Mouse (Mus musculus): Measurements from ENCODE around the gene Kat2a.

Kat2a gene

DNA sequence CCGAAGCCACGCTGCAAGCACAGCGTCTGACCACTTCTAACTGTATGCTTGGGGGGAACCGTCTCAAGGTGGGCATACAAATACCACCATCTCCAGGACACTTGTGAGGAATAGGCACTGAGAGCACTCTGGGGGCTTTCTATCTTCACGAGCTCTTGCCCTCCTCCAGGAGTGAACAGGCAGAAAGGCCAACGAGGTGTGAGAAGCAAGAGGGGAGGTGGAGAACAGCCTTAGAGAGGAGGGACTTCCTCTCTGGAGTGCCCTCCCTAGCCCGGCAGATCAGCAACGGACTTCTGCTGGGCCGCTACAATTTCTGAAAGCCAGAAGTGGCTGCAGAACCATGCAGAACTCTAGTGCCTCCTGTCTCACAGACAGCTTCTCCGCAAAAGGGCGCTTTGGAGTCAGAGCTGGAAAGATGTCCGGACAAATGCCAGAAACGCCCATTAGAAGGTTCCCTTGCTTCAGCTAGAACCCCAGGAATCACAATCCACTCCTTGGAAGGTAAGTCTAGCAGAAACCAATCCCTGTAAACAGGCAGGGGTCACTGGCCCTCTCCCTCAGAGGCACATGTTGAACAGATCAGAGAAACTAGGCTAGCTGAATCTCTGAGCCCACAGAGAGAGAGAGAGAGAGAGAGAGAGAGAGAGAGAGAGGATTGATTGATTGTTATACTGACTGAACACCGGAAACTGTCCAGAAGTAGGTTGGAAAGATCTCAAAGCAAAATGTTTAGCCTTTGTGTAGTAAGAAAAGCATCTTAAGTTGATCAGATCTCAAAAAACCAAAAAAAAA, 23.9 kb upstream of the Kat2a start:
- no peak for DNase-seq (ENCODE audit: low spot score in 2 of 2)

DNA sequence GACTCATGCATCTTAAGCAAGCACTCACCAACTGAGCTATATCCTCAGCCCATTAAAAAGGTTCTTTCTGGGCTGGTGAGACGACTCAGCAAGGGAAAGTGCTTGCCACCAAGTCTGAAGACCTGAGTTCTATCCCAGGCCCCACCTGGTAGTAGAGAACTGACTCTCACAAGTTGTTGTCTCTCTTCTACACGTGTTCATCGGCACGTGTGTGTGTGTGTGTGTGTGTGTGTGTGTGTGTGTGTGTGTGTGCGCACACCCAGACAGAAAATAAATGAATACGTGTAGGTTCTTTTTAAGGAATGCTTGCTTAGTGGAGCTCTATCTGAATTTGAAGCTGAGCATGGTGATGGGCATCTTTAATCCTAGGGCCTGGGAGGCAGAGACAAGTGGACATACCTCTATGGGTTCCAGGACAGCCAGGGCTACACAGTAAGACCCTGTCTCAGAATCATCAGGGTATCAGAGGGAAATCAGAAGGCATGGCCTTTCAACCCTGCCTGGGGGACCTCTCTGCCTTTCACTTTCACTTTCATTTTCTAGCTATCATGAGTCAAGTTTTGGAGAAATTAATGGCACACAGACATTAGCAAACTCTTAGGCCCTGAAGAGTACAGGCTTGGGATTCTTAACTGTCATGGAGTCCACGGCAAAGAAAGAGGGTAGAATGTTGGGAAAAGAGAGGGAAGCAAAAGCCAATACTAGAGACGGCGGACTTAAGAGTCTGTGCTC, 23.0 kb upstream of the Kat2a start:
- no peak for DNase-seq (ENCODE audit: low spot score in 2 of 2)

DNA sequence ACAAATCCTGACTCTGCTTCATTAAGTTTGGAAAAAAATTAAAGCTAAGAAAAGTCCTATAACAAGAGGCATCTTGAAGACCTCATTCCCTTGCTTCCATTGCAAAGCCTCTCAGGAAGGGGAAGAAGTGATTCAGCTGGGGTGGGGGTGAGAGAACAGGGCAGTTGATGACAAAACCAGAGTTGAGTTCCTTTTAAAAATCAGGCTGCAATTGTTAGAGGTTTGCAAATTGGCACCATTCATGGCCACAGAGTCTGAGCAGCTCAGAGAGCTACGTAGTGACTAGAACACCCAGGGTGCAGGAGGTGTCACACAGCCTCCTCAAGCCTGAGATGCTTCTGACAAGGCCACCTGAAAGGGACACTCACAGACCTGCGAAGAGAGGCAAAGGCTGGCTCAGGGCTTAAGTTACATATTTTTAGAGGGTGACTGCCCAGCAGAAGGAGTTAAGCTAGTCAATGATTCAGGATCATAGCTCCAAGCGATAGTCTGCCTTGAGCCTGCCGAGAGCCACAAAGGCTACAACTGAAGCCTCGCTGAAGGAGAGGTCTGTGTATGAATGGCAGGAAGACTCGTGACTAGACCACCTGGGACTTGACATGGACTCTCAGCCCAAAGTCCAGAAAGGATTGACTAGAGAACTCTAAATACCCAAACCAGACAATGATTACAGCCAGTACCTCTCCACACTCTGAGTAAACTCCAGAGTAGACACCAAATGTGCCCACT, 18.4 kb upstream of the Kat2a start:
- DNase-seq (ENCODE audit: low spot score in 2 of 2), result no peak

DNA sequence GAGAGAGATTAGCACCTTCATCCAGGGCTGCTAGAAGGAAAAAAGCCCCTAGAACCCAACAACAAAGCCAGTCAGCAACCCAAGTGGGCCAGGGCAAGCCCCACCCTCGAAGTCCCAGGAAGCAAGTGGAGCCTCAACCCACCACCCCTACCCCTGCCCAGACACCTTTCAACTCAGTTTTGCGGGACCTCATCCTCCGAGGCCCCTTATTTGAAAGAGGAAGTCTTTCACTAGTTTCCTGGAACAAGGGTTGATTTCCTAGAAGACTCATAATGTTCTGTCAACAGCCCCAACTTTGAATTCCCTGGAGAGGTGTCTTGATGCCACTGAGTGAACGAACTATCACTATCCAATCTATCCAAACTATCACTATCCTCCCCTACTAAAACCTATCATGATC, 17.7 kb upstream of the Kat2a start:
- DNase-seq (ENCODE audit: low spot score in 2 of 2), result no peak

DNA sequence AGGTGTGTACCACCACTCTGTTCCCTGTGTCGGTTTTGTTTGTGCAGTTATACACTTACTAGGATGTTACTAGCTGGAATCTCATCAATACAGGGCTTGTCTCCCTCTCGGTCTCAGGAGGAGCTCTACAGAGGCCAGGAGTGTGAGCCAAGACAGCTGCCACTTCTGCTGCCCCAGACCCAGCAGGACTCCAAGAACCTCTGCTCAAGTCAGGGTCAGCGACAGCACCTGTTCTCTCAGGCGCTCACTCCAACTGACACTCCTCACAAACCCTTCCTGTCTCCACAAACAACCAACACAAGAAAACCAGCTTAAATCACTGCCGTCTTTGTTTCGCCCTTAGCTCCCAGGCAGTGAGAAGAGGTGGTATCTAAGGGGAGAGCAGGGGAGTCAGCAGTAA, 16.3 kb upstream of the Kat2a start:
- DNase-seq (ENCODE audit: low spot score in 2 of 2), result no peak

DNA sequence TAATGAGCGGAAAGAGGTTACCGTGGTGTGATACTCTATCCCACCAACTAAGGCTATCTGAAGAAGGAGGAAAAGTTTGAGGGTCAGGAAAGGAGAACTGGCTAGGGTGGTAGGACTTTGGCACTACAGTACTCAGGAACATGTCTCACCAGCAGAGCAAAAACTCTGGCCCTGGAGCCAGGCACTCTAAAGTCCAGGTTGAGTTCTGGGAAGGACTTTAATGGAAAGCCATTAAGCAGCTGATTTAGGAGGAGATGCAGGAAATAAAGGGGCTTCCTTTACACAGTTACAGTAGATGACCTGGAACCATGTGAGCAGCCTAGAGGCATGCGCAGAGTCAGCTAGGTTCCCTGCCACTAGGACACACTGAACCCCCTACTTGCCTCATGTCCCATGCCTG, 14.9 kb upstream of the Kat2a start:
- DNase-seq (ENCODE audit: low spot score in 2 of 2), result no peak

DNA sequence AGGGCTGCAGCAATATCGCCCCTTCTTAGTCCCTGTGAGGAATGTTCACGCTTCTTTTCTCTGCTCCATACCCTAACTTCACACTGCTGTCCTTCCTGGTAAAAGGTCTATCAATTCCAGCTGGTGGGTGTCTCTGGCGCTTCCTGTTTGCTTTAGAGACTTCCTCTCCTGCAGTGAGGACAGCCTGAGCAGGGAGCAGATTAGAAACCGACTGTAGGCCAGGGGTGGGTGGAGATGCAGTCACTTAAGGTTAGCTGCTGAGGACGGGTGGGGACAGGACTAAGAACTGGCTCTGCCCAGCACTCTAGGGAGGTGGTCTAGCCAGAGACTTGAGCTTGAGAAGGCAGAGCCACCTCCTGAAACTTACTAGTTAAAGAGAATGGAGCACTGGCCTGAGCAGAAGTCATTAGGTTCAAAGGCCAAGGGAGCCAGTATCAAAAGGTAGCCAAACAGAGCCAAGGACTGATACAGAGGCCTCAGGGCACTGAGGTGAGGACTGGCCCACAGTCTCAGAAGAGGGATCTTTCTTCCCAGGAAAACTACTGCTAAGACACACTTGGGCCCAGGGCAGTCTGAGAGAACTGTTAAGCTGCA, 12.8 kb upstream of the Kat2a start:
- no peak for DNase-seq (ENCODE audit: low spot score in 2 of 2)

DNA sequence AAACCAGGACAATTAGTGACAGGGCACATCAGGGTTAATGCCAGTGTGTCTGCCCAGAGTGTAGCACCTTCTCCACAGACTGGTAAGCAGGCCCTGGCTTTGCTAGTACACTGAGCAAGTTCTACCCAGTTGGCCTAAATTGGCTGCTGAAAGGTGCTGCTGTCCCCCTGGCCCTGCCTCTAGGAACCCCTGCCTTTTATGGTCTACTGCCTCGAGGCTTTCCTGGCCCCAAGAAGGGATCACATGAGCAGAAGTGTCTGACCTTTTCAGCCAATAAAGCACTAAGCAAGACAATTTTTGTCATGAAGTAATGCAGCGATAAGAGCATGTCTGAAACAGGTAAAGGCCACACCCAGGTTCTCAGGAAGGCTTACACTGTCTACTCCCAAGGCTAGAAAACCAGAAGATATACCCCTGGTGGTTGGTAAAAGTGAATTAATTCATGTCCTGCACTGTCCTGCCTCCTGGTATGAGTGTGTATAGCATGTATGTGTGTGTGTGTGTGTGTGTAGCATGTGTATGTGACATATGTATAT, 10.3 kb upstream of the Kat2a start:
- no peak for DNase-seq (ENCODE audit: low spot score in 2 of 2)

DNA sequence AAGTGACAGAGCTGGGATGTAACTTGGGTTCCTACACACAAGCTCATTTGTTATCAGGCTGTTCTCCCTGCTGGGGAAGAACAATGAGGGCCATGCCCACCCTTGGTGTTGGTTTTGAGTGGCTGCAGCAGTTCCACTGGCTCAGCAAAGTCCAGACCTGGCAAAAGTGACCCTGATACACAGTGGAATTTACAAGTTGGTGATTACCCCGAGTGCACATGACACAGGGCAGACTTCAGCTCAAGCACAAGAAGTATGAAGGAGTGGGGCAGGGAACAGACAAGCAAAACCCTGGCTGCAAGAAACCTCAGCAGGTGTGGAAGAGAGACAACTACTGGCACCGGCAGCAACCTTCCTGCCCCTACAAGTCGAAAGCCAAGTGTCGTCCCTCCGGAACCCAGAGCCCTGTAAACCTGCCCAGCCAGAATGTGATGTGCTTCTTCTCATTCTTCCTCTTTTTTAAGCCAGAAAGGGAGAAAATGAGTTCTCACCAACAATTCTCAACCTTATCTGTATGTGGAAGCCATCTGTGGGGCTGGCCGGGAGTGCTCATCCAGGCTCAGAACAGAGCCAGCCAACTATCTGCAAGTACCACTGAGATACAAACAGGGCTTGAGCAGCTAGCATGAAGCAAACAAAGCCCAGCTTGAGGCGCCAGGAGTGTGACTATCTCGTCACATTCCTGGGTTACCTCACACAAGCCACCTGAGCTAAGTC, 9.7 kb upstream of the Kat2a start:
- no peak for DNase-seq (ENCODE audit: low spot score in 2 of 2)

DNA sequence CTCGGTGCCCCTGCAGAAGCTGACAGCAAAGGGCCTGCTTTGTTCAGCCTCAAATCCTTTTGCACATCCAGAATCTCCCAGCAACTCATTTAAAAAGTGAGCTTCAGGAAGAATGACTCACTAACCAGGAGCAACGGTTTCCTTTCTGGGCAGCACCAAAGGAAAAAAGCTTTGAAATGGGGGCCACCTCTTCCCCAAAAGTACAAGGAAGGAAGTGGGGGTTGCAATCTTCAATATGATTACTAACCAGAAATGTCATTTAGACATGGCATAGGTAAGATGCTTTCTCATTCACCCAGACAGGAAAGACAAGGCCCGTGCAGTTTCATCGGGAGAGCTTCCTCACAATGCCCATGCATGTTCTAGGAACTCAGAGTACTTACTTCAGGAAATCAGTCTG, 9.0 kb upstream of the Kat2a start:
- no peak for DNase-seq (ENCODE audit: low spot score in 2 of 2)

DNA sequence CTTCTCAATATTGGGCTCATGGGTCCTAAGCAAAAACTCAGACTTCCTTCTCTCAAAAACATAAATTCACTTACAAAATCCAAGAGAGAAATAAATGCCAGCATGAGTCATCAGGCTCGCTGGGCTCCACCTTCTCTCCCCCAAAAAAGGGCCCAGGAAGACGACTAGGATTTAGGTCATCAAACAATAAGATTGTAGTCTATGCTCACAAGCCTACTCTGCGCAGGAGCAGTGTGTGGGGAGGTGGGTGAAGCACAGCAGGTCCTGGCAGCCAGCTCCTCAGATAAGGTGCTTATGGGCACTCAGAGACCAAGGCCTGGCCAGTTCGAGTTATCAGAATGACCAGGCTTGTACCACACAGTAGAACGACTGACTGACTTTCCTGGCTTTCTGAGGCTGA, 8.1 kb upstream of the Kat2a start:
- DNase-seq (ENCODE audit: low spot score in 2 of 2), result no peak

DNA sequence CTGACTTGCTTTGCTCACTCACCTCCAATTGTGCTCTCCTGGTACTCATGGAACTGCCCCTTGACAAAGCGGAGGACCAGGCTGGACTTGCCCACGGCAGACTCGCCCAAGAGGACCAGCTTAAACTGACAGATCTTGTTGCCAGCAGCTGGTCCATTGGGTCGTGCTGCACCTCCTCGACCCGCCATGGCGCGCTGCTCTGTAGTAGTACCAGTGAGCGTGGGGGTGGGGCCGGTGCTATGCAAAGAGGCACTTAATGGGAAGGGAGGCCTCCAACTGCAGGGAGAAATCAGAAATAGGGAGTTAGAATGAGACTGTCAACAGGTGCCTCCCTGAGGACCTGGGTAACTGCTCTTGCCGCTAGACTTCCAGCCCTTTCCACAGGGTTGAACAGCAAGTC, 7.6 kb upstream of the Kat2a start:
- no peak for DNase-seq (ENCODE audit: low spot score in 2 of 2)

DNA sequence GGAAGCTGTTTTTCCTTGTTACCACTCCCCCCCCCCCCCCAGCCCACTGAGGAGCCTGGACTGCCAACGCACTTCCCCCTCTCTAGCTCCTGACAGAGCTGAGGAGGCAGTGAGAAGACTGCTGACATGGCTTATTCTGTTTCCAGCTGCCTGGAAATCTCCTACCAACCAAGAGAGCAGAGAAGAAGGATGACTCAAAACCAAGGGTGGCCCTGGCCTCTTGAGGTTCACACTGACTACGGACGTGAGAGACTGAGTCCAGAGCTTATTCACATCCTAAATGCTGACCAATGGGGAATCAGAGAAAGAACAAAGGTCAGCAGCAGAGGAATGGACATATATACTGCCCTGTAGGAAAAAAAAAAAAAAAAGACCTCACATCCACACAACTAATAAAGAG, 7.0 kb upstream of the Kat2a start:
- DNase-seq (ENCODE audit: low spot score in 2 of 2), result no peak

DNA sequence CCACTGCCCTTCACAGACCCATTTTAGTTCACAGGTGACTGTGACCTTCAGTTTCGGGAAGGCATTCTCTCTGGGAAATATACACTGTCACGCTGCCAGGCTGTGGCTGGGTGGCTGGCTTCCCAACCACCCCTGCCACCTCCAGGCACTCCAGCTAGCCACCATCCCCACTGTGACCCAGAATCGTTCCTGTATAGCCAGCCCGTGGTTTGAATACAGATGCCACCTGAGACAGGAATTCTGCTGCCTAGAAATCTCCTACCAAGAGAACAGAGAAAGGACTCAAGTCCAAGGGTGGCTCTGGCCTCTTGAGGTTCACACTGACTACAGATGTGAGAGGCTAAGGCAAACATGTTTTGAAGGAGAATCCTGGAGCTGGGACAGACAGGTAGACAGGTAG, 6.6 kb upstream of the Kat2a start:
- no peak for DNase-seq (ENCODE audit: low spot score in 2 of 2)

DNA sequence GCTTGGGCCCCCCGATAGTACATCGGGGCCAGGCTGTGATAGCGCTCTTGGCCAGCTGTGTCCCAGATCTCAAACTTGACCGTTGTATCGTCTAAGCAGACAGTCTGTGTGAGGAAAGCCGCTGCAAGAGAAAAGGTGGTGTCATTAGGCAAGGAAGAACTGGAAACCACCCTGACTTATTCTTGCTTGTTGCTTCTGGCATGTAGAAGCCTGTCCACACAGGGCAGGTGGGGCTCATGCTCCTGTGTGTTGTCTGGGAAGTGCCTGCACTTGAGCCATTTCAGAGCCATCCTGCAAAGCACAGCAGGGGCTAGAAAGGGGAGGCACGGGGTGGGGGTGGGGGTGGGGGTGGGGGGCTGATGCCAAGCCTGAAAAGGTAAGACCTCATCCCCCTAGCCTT, 6.2 kb upstream of the Kat2a start:
- DNase-seq (ENCODE audit: low spot score in 2 of 2), result no peak

DNA sequence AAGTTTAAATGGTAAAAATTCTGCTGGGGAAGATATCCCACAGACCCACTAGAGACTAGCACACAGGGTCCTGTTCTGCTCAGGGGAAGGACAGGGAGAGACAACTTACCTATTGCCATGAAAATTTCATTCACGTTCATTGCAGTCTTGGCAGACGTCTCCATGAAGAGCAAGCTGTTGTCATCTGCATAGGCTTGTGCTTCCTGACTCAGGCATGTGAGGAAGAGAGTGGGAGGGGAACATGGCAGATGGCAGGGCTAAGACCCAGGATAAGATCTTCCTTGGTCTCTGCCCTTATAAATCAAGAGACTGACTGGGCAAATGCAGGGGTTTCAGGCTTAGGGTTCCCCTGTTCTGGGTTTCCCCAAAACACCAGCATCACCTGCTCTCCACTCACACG, 4.4 kb upstream of the Kat2a start:
- no peak for DNase-seq (ENCODE audit: low spot score in 2 of 2)

DNA sequence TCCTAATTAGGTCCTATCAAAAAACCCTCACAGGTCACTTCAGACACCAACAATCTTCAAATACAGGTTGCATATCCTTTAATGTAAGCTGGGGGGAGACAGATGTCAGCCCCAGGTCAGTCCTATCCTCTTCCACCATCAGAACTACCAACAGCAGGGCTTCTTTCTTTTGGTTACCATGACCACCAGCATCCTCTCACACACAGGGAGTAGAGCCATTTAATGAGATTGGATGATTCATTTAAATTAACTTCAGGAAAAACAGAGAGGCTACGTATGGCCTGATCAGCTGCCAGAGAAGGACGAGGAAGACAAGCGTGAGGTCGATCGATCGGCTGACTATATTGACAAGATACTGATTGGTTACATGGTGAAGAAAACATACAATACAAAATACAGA, 2.7 kb upstream of the Kat2a start:
- no peak for DNase-seq (ENCODE audit: low spot score in 2 of 2)

DNA sequence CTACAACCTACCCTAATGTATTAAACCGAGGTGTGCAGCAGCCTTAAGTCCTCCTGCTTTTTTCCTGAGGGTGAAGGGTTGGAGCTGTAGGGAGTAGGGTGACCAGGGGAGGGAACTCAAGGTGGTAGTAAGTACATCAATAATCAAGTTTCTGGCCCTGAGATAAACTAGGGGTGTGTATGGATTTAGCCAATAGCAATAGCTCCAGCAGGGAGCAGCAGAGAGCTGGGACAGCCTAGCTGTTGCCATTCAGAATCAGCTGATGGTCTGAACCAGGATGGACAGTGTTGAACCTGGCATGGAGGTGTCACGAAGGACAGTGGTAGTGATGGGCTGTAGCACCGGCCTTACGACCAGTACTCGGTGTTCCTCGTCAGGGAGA, 2.3 kb upstream of the Kat2a start:
- peak; percentile 74 to 75 for DNase-seq (ENCODE audit: low spot score in 2 of 2)

DNA sequence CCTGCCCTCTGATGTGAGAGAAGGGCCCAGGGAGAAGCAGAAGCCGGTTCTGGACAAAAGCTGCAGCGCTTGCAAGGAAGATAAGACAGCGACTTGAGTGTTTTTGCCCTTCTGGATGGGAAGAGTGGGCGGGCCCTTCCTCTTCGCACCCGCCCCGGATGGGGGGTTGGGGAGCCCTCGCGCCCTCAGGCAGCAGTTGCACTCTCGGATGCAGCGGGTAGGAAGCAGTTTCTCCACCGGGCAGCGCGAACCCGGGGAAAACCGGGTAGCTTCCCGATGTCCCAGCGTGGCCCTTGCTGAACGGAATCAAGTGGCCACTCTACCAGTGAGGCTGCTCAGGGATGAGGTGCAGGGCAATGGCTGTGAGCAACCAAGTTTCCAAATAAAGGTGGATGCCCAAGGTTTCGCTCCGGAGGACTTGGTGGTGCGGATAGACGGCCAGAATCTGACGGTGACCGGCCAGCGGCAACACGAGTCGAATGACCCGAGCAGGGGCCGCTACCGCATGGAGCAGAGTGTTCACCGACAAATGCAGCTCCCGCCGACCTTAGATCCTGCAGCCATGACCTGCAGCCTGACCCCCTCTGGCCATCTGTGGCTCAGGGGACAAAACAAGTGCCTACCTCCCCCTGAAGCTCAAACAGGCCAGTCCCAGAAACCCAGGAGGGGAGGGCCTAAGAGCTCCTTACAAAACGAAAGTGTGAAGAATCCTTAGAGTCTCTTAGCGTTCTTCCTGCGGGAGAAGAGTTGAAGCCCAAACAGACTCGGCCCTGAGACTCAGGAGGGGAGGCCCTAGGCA, 1.7 kb upstream of the Kat2a start, which contains the start of gene Hspb9:
TSS of gene Hspb9 (plus strand) at position 116 of the 799 bp plus-strand sequence.
- DNase-seq (ENCODE audit: low spot score in 2 of 2), result no peak

DNA sequence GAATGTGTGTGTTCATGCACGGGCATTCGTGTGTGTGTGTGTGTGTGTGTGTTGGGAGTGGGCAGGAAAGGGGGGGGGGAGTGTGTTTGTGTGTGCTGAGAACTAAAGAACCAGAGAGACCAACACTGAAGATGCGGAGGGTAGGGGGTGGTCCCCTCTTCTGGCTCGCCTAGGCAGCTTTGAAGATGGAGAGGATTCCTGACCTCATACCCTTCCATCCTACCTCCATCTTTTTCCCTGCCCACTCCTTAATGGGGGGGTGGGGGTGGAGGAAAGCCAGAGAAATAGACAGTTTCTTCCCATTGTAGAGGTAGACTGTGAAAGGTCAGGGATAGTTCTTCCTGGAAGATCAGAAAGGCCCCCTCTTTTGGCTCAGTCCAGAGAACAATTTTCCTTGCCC, 909 bp upstream of the Kat2a start:
- no peak for DNase-seq (ENCODE audit: low spot score in 2 of 2)

DNA sequence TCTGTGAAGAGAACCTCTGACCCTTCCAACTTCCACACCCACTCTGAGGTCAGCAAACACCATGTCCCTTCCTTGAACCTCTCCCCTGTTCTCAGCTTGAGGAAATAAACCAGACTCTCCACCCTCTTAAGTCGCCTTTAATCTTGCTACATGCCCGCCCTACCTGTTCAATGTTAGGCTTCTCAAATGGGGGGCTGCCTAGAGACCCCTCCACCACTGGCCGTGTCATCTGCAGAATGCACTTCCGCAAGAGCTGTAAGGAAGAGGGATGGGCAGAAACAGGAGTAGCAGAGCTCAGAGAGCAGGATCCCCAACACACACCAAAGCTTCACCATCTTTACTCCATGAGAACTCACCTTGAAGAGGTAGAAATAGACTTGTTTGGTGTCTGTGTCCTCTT, 1.3 kb downstream of the Kat2a start:
- no peak for DNase-seq (ENCODE audit: low spot score in 2 of 2)
